Mouse (Mus musculus) gastrocnemius, adult 18-20 months (tissue): ENCODE measurements around the gene Fmnl3. TPM values are rescaled to one million over a fixed set of nuclear protein-coding genes. Genes with fewer than 3 reads are reported as not detected.

Experiments
- DNase-seq: peaks from one replicate; pipeline ENCODE4 v3.0.0; 2021; ENCODE audit warnings: low spot score
- long read RNA-seq, 2 experiments: library from polyadenylated mRNA; stranded (forward); transcript quantifications; one replicate each; pipeline ENCODE4 v2.0.0; 2021
- total RNA-seq, 2 experiments: library from RNA; stranded (reverse); gene quantifications; 2 replicates each; pipeline ENCODE4 v1.2.3; 2021

Gene Fmnl3
- total RNA-seq = 1 to 10 TPM; 4.2 to 7.7 TPM
- long read RNA-seq, experiment 1, full-length matches to known transcripts = 3 of 7 reads
- long read RNA-seq, experiment 1, partial matches to known transcripts = 1 of 7 reads
- long read RNA-seq, experiment 1, other reads (novel, unspliced or antisense) = 3 of 7 reads
- long read RNA-seq, experiment 2, full-length matches to known transcripts = 2 of 4 reads
- long read RNA-seq, experiment 2, partial matches to known transcripts = 0 of 4 reads
- long read RNA-seq, experiment 2, other reads (novel, unspliced or antisense) = 2 of 4 reads

DNA sequence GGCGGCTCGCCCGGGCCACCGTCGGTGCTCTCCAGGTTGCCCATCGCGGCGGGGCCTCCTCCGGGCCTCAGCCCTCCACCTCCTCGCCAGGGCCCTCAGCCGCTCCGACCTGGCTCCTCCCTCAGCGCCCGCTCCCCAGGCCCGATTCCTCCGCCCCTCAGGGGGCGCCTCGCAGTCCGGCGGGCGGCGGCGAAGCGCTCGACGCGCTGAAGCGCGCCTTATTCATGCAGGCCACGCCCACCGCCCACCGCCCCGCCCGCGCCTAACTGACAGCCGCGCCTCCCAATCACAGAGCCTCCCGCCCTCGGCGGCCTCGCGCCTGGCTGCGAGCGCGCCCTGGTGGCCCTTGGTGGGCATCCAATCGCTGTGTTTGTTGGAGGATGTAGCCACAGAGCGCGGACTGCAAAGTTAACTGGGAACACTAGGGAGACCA is at the start of gene Fmnl3:
TSS of gene Fmnl3 (minus strand) at position 224 of the 433 bp plus-strand sequence.
- DNase-seq = peak; percentile 95

- no peak for DNase-seq
Measured at GRCm38 (mm10) chr15:99417692-99418271, 47.5 kb upstream of the Fmnl3 start.

- no peak for DNase-seq
Measured at GRCm38 (mm10) chr15:99416957-99417356, 46.7 kb upstream of the Fmnl3 start.

DNA sequence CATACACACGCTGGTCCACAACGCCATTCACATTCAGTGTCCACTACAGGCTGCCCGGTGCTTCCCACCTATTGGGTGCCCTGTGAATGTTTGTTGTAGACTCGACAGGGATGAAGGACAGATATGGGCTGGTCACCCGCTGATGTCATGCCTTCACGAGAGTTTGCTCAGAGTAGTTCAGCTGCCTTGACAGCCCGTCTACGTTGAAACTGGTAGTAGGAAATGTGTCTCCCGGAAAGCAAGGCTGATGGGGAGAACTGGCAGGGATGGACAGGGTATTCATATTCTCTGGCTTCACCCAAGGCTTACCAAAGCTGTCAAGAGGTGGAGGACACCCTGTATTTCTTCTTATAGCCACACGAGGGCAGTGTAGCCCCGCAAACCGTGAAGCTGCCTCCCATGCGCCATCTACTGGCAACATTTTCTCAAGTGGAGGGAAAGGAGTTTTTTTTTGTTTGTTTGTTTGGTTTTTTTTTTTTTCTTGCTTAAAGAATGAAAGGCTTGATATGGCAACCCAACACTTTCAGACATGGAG is 46.1 kb upstream of the Fmnl3 start:
- DNase-seq = peak; percentile 86

GRCm38 (mm10) chr15:99415793-99416192 is 45.5 kb upstream of the Fmnl3 start:
- DNase-seq = peak; percentile 48

- DNase-seq = peak; percentile 30
Measured at GRCm38 (mm10) chr15:99411747-99412146, 41.5 kb upstream of the Fmnl3 start.

GRCm38 (mm10) chr15:99408845-99409244 is 38.6 kb upstream of the Fmnl3 start:
- no peak for DNase-seq

GRCm38 (mm10) chr15:99406986-99407570 is 36.8 kb upstream of the Fmnl3 start:
- no peak for DNase-seq

GRCm38 (mm10) chr15:99405150-99405549 is 34.9 kb upstream of the Fmnl3 start:
- peak; percentile 58 for DNase-seq

DNA sequence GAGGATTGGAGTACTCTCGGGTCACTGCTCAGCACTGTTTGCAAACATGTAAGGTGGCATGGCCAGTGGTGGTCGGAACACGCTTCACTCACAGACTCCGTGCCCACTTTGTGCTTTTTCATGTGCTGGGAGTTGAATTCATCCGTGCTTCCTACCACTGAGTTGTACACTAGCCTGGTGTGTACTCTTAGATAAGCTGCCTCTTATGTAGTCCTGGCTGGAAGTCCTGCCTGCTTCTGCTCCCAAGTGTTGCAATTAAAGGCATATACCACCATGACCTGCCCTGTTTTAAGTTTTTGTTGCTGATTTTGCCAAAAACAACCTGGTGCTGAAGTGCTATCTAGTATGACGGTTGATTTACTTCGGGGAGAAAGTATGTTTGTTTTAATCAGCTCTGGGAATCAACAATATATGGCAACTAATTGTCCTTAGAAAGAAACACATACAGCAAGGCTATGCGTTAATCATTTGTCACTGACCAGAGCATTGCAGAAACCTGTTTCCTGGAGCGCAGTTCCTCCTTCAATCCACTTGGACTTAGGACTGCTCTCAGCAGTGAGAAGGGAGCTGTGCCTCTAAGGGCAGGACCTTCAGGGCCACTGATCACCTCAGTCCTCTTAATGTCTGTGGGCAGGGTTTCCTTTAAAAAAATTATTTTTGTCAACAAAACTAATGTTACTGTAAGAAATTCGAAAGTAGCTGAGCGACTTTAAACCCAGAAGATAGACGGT is 33.0 kb upstream of the Fmnl3 start:
- no peak for DNase-seq

DNA sequence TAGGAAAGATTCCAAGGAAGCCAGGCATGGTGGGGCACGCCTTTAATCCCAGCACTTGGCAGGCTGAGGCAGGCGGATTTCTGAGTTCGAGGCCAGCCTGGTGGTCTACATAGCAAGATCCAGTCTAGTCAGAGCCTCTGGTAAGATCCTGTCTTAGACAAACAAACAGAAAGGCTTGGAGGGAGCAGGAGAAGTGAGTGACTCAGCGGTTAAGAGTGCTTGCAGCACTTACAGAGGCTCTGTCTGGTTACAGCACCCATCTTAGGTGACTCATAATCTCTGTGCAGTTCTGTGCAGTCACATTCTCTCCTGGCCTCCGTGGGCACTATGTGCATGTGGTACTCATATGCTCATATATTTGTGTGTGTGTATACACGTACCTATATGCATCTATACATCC is 30.3 kb upstream of the Fmnl3 start:
- DNase-seq = no peak

DNA sequence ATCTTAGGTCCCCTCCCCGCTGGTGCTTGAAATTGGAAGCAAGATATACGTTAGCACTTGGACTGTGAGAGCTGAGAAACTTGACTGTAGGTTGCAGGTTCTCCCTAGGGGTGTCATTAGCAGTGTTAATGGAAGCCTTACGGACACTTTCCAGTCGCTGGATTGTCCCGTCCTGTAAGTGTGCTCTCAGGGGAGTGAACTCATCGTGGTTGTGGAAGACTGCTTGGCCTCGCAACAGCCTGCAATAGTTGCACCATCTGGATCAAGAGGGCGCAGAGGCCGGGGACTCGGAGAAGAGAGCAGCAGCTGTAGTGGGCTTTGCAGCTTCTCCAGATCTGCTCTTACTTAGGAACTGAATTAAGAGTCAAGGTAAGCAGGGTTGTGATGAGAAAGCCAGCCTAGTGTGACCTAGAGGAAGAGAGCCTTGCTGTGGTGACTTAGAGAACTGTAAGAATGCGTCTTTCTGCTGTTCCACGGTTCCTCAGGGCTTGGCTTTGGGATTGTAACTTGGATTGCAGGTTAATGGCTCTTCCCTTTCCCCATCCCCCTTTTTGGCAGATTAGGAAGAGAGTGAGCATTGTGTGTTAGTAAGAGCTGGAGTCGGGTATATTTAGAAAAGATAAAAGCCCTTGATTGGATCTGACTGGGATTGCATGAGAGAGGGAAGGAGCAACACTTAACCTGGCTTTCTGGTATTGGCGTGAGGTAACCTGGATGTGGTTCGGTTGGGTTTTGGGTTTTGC is 29.4 kb upstream of the Fmnl3 start:
- DNase-seq = peak; percentile 36

GRCm38 (mm10) chr15:99397622-99398021 is 27.3 kb upstream of the Fmnl3 start:
- DNase-seq = no peak

DNA sequence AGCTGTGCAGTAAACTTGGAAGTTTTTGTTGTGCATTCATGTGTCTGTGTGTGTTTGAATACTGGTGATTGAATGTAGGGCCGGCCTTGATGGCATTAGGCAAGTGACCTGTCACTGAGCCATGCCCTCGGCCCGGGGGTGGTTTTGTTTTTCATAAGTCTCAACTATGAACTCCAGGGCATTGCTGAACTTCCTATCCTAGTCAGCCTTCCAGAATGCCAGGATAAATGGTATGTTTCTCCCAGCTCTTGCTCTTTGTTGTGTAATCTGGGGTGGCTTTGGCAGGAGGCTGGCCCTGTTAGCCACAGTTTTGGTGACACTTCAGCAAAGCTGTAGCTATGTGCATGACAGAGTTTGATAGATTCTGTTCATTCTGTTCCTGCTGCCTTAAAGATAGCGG is 26.6 kb upstream of the Fmnl3 start:
- DNase-seq = peak; percentile 40

DNA sequence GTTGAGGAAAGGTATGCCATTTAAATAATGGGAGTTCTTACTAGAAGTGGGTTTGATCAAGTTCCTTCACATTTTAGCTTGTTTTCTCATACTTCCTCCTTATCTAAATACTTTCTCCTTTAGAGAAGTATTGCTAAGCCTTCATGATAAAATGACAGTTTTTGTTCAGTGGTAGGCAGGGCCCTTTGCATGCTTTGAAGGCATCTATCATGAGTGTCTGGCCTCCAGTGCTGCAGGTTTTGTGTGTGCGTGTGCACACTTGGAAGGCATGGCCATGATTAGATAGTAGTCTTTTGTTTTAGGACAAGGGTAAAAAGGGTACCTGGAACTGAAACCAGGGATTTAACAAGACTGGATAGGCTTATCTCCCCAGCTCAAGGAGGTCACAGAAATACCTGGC is 26.2 kb upstream of the Fmnl3 start:
- DNase-seq = no peak

DNA sequence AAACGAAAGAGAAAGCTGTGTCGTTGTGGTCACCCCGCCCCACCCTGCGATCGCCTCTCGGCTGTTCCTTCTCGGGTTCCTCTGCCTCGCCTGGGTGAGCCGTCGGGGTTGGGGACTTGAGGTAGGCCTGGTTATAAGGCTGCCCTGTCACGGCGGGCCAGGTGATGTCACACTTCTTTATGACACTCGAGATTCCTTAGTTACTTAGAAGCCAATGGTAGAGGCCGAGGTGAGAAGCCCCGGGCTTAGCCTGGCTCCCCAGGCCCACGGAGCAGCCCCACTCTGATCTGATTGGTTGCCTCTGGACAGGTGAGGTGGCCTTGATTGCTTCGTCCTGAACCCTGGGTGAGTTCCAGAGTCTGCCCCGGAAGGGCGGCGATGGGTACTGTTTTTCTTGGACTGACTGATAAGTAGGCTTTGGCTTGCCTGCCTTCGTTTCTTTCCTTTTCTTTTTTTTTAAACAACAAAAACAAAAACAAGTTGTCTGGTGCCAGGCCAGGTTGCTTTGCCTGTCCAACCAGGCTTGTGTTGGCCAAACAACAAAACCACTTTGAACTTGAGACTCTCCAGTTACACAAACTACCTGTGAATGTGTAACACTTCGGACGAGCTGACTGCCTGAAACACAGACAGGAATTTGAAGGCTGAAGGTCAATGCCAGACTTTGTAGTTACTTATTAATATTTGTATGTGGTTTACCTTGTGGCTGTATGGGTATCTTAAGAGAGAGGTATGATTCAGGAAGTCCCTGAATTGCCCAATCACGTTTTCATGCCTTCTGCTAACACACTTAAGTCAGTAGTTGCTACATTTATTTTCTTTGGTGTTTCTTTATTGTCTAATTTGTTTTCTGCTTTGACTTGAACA is 23.3 kb upstream of the Fmnl3 start:
- DNase-seq = no peak

- DNase-seq = peak; percentile 100
Measured at GRCm38 (mm10) chr15:99392486-99393385, 22.5 kb upstream of the Fmnl3 start, which contains the start of gene Tmbim6. TSS of gene Tmbim6 (plus strand) at chr15:99392882.

GRCm38 (mm10) chr15:99391975-99392374 is 21.7 kb upstream of the Fmnl3 start:
- DNase-seq = no peak
